Mouse (Mus musculus): ENCODE measurements around the gene Zfp638. TPM values are rescaled to one million over a fixed set of nuclear protein-coding genes. Genes with fewer than 3 reads are reported as not detected.
A peak's percentile ranks its signal among the peaks of the same experiment; 100 is the strongest.

The Zfp638 gene
- polyA plus RNA-seq, 1 experiment: 124 TPM

DNA sequence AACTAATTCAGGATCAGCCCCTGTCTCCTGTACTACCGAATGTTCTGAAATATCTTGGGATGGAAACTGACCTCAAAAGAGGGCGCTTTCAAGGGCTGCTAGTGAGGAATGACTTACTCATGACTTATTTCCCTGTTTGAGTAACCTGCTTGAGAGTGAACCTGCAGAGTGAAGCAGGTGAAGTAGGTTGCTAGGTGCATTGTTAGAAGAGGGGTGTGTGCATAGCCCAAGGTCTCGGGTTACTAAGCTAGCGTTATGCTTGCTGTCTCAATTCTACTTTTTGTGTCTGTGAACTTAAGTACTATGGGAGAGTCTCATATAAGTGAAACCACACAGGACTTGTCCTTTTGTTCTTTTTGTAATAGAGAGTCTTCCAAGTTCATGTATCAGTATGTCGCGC is 26.8 kb upstream of the Zfp638 start:
- TF ChIP-seq POLR2A (IDR thresholded peaks at IDR 0.05; ENCODE audit: low read depth, low read length) (no peak), CTCF (IDR thresholded peaks at IDR 0.05; ENCODE audit: borderline replicate concordance, insufficient read depth, low read length) (no peak)
- H3K4me1 ChIP-seq (ENCODE audit: control insufficient read depth, insufficient read depth, low read length): no peaks in the 10 kb centered on the region
- no peak overlapping the region for H3K27ac ChIP-seq (ENCODE audit: insufficient read depth, low read length)

DNA sequence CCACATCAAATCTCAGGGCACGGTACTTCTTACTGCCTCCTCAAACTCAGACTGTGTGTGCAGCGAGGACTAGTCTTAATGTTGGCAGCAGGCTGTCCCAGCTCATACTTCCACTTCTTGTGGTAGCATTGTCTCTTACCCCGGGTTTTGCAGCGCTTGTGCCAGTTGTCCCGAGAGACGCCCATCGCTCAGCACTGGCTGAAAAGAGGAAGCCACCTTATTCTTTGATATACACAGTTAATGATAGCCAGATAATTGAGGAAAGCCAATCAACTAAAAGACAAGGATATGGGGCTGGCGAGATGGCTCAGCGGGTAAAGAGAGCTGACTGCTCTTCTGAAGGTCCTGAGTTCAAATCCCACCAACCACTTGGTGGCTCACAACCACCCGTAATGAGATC is 22.0 kb upstream of the Zfp638 start:
- TF ChIP-seq POLR2A (IDR thresholded peaks at IDR 0.05; ENCODE audit: low read depth, low read length): no peak
- no peak for TF ChIP-seq CTCF (IDR thresholded peaks at IDR 0.05; ENCODE audit: borderline replicate concordance, insufficient read depth, low read length)
- no peaks in the 10 kb centered on the region for H3K4me1 ChIP-seq (ENCODE audit: control insufficient read depth, insufficient read depth, low read length)

More for the DNA sequence above, 26.8 kb upstream of the Zfp638 start:
- H3K4me3 ChIP-seq (ENCODE audit: insufficient read depth, low read length): no peak overlapping the region

DNA sequence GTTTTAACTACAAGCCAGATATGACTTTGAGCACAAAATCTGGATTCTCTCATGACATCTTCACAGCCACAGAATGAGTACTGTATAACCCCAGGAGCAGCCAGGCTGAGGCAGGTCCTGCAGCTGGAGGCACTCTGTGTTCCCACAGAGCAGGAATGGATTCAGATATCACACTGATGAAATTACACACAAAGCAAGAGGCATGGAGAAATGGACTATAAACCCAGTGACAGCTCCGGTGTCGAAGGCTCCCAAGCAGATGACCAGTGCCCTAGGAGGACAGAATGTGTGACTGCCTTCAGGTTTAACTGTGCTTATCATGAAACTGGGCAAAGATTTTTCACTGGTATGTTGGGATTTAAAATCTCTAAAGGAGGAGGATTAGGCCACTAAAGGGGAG is 20.8 kb upstream of the Zfp638 start:
- Histone ChIP-seq H3K4me3 (ENCODE audit: insufficient read depth, low read length) (no peak overlapping the region), H3K27ac (ENCODE audit: insufficient read depth, low read length) (no peak overlapping the region), H3K4me1 (ENCODE audit: control insufficient read depth, insufficient read depth, low read length) (no peaks in the 10 kb centered on the region)
- no peak for TF ChIP-seq CTCF (IDR thresholded peaks at IDR 0.05; ENCODE audit: borderline replicate concordance, insufficient read depth, low read length)
- TF ChIP-seq POLR2A (IDR thresholded peaks at IDR 0.05; ENCODE audit: low read depth, low read length): no peak

More for the DNA sequence above, 22.0 kb upstream of the Zfp638 start:
- no peak overlapping the region for H3K4me3 ChIP-seq (ENCODE audit: insufficient read depth, low read length)
- H3K27ac ChIP-seq (ENCODE audit: insufficient read depth, low read length): no peak overlapping the region

GRCm38 (mm10) chr6:83849446-83849845 is 17.5 kb upstream of the Zfp638 start:
- no peak overlapping the region for H3K27ac ChIP-seq (ENCODE audit: insufficient read depth, low read length)

DNA sequence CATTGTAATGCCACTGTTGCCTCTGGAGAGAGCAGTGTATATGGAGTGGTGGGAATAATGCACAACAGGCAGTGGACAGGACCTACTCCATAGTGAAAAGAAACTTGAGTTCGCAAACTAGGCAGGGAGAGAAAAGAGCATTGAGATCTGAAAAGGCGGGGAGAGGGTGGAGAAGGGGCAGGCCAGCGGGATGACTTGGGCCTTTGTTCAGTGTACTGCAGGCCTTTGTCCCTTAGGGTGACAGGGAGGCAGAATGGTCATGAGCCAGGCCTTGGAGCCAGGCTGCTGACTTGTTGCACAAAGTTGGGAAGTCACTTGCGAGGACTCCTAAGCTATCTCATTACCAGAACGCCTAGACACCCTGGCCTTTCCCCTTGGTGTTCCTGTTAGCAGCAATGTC is 9.4 kb upstream of the Zfp638 start:
- no peak for TF ChIP-seq CTCF (IDR thresholded peaks at IDR 0.05; ENCODE audit: borderline replicate concordance, insufficient read depth, low read length)
- no peak for TF ChIP-seq POLR2A (IDR thresholded peaks at IDR 0.05; ENCODE audit: low read depth, low read length)
- Histone ChIP-seq H3K27ac (ENCODE audit: insufficient read depth, low read length) (no peak overlapping the region), H3K4me3 (ENCODE audit: insufficient read depth, low read length) (no peak overlapping the region), H3K4me1 (ENCODE audit: control insufficient read depth, insufficient read depth, low read length) (no peaks in the 10 kb centered on the region)

More at GRCm38 (mm10) chr6:83849446-83849845, 17.5 kb upstream of the Zfp638 start:
- Histone ChIP-seq H3K4me3 (ENCODE audit: insufficient read depth, low read length) (no peak overlapping the region), H3K4me1 (ENCODE audit: control insufficient read depth, insufficient read depth, low read length) (no peaks in the 10 kb centered on the region)
- TF ChIP-seq CTCF (IDR thresholded peaks at IDR 0.05; ENCODE audit: borderline replicate concordance, insufficient read depth, low read length): no peak
- TF ChIP-seq POLR2A (IDR thresholded peaks at IDR 0.05; ENCODE audit: low read depth, low read length): no peak

DNA sequence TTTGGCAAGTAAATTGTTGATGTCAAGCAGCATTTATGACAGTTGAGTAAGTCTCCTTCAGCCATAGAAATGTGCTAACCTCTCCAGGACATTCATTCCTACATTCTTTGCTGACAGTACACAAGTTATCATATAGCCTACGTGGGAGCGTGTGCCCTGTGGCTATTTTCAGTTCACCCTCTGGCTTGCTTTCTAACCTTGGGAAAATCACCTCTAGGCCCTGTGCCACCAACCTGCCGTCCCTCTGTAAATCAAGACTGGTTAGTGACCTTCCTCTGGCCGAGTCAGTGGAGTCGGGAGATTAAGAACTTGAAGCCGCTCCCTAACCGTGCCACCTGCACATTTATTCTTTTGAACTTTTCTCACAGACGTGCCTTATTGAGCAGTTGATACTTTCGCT is 6.9 kb upstream of the Zfp638 start:
- TF ChIP-seq CTCF (IDR thresholded peaks at IDR 0.05; ENCODE audit: borderline replicate concordance, insufficient read depth, low read length) (no peak), POLR2A (IDR thresholded peaks at IDR 0.05; ENCODE audit: low read depth, low read length) (no peak)
- H3K27ac ChIP-seq (ENCODE audit: insufficient read depth, low read length): no peak overlapping the region
- no peak overlapping the region for H3K4me3 ChIP-seq (ENCODE audit: insufficient read depth, low read length)
- H3K4me1 ChIP-seq (ENCODE audit: control insufficient read depth, insufficient read depth, low read length): no peaks in the 10 kb centered on the region

GRCm38 (mm10) chr6:83863538-83863937 is 3.4 kb upstream of the Zfp638 start:
- Histone ChIP-seq H3K4me1 (ENCODE audit: control insufficient read depth, insufficient read depth, low read length) (no peaks in the 10 kb centered on the region), H3K27ac (ENCODE audit: insufficient read depth, low read length) (no peak overlapping the region), H3K4me3 (ENCODE audit: insufficient read depth, low read length) (no peak overlapping the region)
- no peak for TF ChIP-seq POLR2A (IDR thresholded peaks at IDR 0.05; ENCODE audit: low read depth, low read length)
- no peak for TF ChIP-seq CTCF (IDR thresholded peaks at IDR 0.05; ENCODE audit: borderline replicate concordance, insufficient read depth, low read length)

DNA sequence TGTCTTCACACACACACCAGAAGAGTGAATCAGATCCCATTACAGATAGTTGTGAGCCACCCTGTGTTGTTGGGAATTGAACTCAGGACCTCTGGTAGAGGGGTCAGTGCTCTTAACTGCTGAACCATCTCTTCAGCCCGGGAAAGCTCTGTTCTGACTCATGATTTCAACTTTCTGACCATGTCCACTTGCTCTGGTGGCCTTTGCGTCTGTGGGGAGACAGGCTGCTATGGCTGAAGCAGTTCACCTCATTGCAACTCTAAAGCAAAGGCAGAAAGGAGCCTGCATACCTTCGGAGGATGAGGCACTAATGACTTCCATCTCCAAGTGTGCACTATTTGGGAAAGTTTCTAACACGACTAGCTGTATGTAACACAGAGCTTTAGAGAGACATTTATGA is 486 bp upstream of the Zfp638 start:
- H3K4me3 ChIP-seq (ENCODE audit: insufficient read depth, low read length): no peak overlapping the region
- H3K27ac ChIP-seq (ENCODE audit: insufficient read depth, low read length): no peak overlapping the region

GRCm38 (mm10) chr6:83867598-83868585 is 983 bp downstream of the Zfp638 start:
- Histone ChIP-seq H3K4me1 (ENCODE audit: control insufficient read depth, insufficient read depth, low read length) (no peaks in the 10 kb centered on the region), H3K4me3 (ENCODE audit: insufficient read depth, low read length) (peak overlapping the region; percentile 57), H3K27ac (ENCODE audit: insufficient read depth, low read length) (no peak overlapping the region)
- TF ChIP-seq CTCF (IDR thresholded peaks at IDR 0.05; ENCODE audit: borderline replicate concordance, insufficient read depth, low read length) (no peak), POLR2A (IDR thresholded peaks at IDR 0.05; ENCODE audit: low read depth, low read length) (no peak)

More for the DNA sequence above, 486 bp upstream of the Zfp638 start:
- no peaks in the 10 kb centered on the region for H3K4me1 ChIP-seq (ENCODE audit: control insufficient read depth, insufficient read depth, low read length)
- TF ChIP-seq CTCF (IDR thresholded peaks at IDR 0.05; ENCODE audit: borderline replicate concordance, insufficient read depth, low read length) (no peak), POLR2A (IDR thresholded peaks at IDR 0.05; ENCODE audit: low read depth, low read length) (no peak)

DNA sequence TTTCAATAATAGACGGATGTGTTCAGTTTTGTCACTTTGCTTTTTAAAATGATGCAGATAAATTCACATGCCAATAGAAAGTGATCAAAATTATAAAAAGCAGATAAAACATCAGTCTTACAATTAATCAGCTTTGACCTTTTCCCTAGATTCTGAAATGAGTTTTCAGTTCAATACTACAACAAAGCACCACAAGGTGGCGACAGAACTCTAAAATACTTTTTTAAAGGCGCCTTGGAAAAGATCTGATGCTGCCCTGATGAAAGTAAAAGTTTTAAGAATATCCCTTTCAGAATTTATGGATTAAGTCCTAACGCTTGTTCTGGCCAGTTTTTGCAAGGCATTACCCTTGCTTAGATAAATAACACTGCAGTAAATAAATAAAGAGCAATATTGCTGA is 12.9 kb downstream of the Zfp638 start:
- Histone ChIP-seq H3K4me3 (ENCODE audit: insufficient read depth, low read length) (no peak overlapping the region), H3K27ac (ENCODE audit: insufficient read depth, low read length) (no peak overlapping the region), H3K4me1 (ENCODE audit: control insufficient read depth, insufficient read depth, low read length) (no peaks in the 10 kb centered on the region)
- TF ChIP-seq POLR2A (IDR thresholded peaks at IDR 0.05; ENCODE audit: low read depth, low read length) (no peak), CTCF (IDR thresholded peaks at IDR 0.05; ENCODE audit: borderline replicate concordance, insufficient read depth, low read length) (no peak)

All from embryonic fibroblast, embryonic 13.5 days (primary cell).